Mouse (Mus musculus): Measurements from ENCODE around the gene Rab26. TPM values are rescaled to one million over a fixed set of nuclear protein-coding genes. Genes with fewer than 3 reads are reported as not detected.
A peak's percentile ranks its signal among the peaks of the same experiment; 100 is the strongest.

The Rab26 gene
- total RNA-seq, 4 experiments from 2014 or later = 41.3 to 54.4 (median 48.4) TPM

DNA sequence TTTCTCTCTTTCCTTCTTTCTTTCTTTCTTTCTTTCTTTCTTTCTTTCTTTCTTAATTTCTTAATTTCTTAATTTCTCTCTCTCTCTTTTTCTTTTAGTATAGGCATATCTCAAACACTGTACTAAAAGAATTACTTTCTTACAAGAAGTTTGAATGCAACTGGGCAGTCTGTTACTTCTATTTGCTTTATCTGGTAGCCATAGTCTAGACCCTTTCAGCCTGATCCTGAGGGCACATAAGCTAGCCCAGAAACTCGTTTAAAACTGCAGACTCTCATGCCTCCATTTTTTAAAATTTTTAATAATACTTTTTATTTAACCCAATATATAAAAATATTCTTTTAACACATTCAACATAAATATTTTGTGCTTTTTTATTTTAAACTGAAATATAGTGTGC, 54.6 kb downstream of the Rab26 start:
- DNase-seq (ENCODE audit: low spot score in 2 of 2) = no peak

- DNase-seq (ENCODE audit: low spot score in 2 of 2) = peak; percentile 93 to 96
Measured at GRCm38 (mm10) chr17:24478663-24479380, 55.2 kb downstream of the Rab26 start, which contains the start of gene Mlst8. Gene Mlst8 (minus strand): TSS chr17:24479078.

DNA sequence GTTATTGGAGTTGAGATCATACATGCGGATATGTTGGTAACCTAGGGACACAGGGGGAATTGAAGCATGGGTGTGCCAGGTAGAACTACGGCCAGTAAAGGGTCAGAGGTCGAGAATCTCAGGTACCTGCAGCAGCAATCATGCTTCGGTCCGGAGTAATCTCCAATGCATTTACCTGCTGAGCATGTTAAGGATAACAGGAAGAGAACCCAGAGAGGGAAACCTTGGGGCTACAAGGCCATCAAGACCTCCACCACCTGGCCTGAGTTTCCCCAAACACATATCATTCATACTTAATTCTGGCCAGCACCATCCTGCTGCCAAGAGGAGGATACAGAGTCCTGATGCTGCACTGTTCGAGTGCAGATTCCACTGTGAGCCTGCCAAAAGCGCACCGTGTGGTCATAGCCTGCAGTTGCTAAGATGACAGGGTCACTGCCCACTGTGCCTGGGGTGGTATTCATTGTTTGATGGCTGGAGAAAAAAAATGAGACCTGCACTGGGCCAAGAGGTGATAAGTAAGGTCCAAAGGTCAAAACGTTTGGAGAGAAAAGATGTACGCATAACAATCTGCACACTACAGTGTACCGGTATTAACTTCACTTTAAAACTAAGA, 55.9 kb downstream of the Rab26 start:
- DNase-seq (ENCODE audit: low spot score in 2 of 2) = no peak

Other genes starting within 250 kb of the Rab26 start
- 1 to 10 TPM in 2 of 4 experiments, under 1 TPM in 2; 0.82 to 1.4 (median 1.1) TPM for gene Abca17, start 183.1 kb downstream of the Rab26 start, total RNA-seq (2022)
- gene Abca3, start 182.3 kb downstream of the Rab26 start, total RNA-seq (2022) = 10 to 100 TPM; 70.2 to 79.0 (median 72.0) TPM
- 100 to 1,000 TPM; 128 to 131 (median 129) TPM for gene Rnps1, start 119.6 kb downstream of the Rab26 start, total RNA-seq (2022)
- gene Eci1, start 107.6 kb downstream of the Rab26 start, total RNA-seq (2022) = 10 to 100 TPM; 24.1 to 34.1 (median 31.1) TPM
- gene Dnase1l2, start 91.1 kb downstream of the Rab26 start, total RNA-seq (2022) = 1 to 10 TPM; 3.7 to 6.9 (median 5.1) TPM
- gene E4f1, start 63.9 kb downstream of the Rab26 start, total RNA-seq (2022) = 10 to 100 TPM; 32.3 to 36.2 (median 34.5) TPM
- 10 to 100 TPM; 59.0 to 68.7 (median 63.8) TPM for gene Pgp, start 63.8 kb downstream of the Rab26 start, total RNA-seq (2022)
- 1 to 10 TPM; 1.6 to 2.4 (median 1.8) TPM for gene Bricd5, start 60.3 kb downstream of the Rab26 start, total RNA-seq (2022)
- 10 to 100 TPM; 29.2 to 39.0 (median 35.4) TPM for gene Mlst8, start 55.1 kb downstream of the Rab26 start, total RNA-seq (2022)
- gene Caskin1, start 45.6 kb downstream of the Rab26 start, total RNA-seq (2022) = 100 to 1,000 TPM; 119 to 135 (median 127) TPM
- gene Traf7, start 6.3 kb downstream of the Rab26 start, total RNA-seq (2022) = 10 to 100 TPM; 78.0 to 85.3 (median 83.4) TPM
- 10 to 100 TPM; 67.7 to 81.1 (median 77.3) TPM for gene Pkd1, start 15.6 kb upstream of the Rab26 start, total RNA-seq (2022)
- gene Tsc2, start 98.4 kb upstream of the Rab26 start, total RNA-seq (2022) = 100 to 1,000 TPM; 123 to 148 (median 137) TPM
- gene Nthl1, start 98.5 kb upstream of the Rab26 start, total RNA-seq (2022) = 1 to 10 TPM; 5.7 to 7.0 (median 6.1) TPM
- gene Slc9a3r2, start 116.1 kb upstream of the Rab26 start, total RNA-seq (2022) = 10 to 100 TPM; 41.0 to 47.7 (median 42.0) TPM
- gene Npw, start 124.2 kb upstream of the Rab26 start, total RNA-seq (2022) = under 1 TPM in 1 of 4 experiments, not detected in 3; 0.63 TPM
- gene Zfp598, start 135.5 kb upstream of the Rab26 start, total RNA-seq (2022) = 10 to 100 TPM; 30.4 to 40.9 (median 36.1) TPM
- 100 to 1,000 TPM; 163 to 176 (median 164) TPM for gene Syngr3, start 155.7 kb upstream of the Rab26 start, total RNA-seq (2022)
- 10 to 100 TPM; 17.6 to 19.2 (median 18.0) TPM for gene Gfer, start 161.9 kb upstream of the Rab26 start, total RNA-seq (2022)
- 1 to 10 TPM; 2.8 to 5.9 (median 3.0) TPM for gene Noxo1, start 162.0 kb upstream of the Rab26 start, total RNA-seq (2022)
- gene Tbl3, start 173.4 kb upstream of the Rab26 start, total RNA-seq (2022) = 10 to 100 TPM; 23.4 to 29.7 (median 25.6) TPM
- gene Rnf151, start 183.9 kb upstream of the Rab26 start, total RNA-seq (2022) = under 1 TPM in 1 of 4 experiments, not detected in 3; 0.37 TPM
- gene Rps2, start 183.9 kb upstream of the Rab26 start, total RNA-seq (2022) = 100 to 1,000 TPM; 270 to 312 (median 290) TPM
- gene Ndufb10, start 190.3 kb upstream of the Rab26 start, total RNA-seq (2022) = 100 to 1,000 TPM; 208 to 258 (median 238) TPM
- under 1 TPM; 0.36 to 0.94 (median 0.43) TPM for gene Rpl3l, start 193.6 kb upstream of the Rab26 start, total RNA-seq (2022)
- 10 to 100 TPM; 41.4 to 52.7 (median 44.7) TPM for gene Msrb1, start 202.4 kb upstream of the Rab26 start, total RNA-seq (2022)
- under 1 TPM; 0.51 to 0.65 (median 0.55) TPM for gene Hs3st6, start 218.8 kb upstream of the Rab26 start, total RNA-seq (2022)

Measured in left cerebral cortex, adult 8-10 months (tissue).